Mouse (Mus musculus) brain, adult 2 months (tissue): ENCODE measurements around the gene Lrmp.
"Not testable (repeated sequence)": the region's sequence is repeated elsewhere in the genome, so short reads cannot be mapped to it uniquely, and the experiment has no call there.

Experiments
- DNase-seq: peaks from one replicate; pipeline ENCODE4 v3.0.0; 2011; ENCODE audit warnings: low read depth, low spot score

Lrmp gene

GRCm38 (mm10) chr6:145104241-145104939, 11.1 kb upstream of the Lrmp start:
- no peak for DNase-seq

GRCm38 (mm10) chr6:145105439-145105838, 10.0 kb upstream of the Lrmp start:
- DNase-seq, result no peak

- no peak for DNase-seq
These were observed 9.2 kb upstream of the Lrmp start for GRCm38 (mm10) chr6:145106163-145106842.

GRCm38 (mm10) chr6:145110786-145111185, 4.7 kb upstream of the Lrmp start:
- no peak for DNase-seq

GRCm38 (mm10) chr6:145112865-145113264, 2.6 kb upstream of the Lrmp start:
- no peak for DNase-seq

GRCm38 (mm10) chr6:145114561-145114960, 892 bp upstream of the Lrmp start:
- DNase-seq, result no peak

- no peak for DNase-seq
These were observed 732 bp downstream of the Lrmp start for GRCm38 (mm10) chr6:145116098-145116672.

- DNase-seq, result no peak
These were observed 4.6 kb downstream of the Lrmp start for GRCm38 (mm10) chr6:145120086-145120485.

GRCm38 (mm10) chr6:145120787-145121589, 5.5 kb downstream of the Lrmp start:
- peak; percentile 63 for DNase-seq

GRCm38 (mm10) chr6:145121590-145122420, 6.4 kb downstream of the Lrmp start:
- peak; percentile 18 for DNase-seq

- peak; percentile 12 for DNase-seq
These were observed 7.1 kb downstream of the Lrmp start for GRCm38 (mm10) chr6:145122423-145123059.

- no peak for DNase-seq
These were observed 7.9 kb downstream of the Lrmp start for GRCm38 (mm10) chr6:145123136-145124060.

GRCm38 (mm10) chr6:145124621-145125020, 9.2 kb downstream of the Lrmp start:
- no peak for DNase-seq

- DNase-seq, result no peak
These were observed 10.2 kb downstream of the Lrmp start for GRCm38 (mm10) chr6:145125591-145126113.

GRCm38 (mm10) chr6:145127652-145128051, 12.2 kb downstream of the Lrmp start:
- no peak for DNase-seq

- DNase-seq, result no peak
These were observed 14.1 kb downstream of the Lrmp start for GRCm38 (mm10) chr6:145129563-145129962.

GRCm38 (mm10) chr6:145131991-145132390, 16.5 kb downstream of the Lrmp start:
- DNase-seq, result no peak

- DNase-seq, result not testable (repeated sequence)
These were observed 17.5 kb downstream of the Lrmp start for GRCm38 (mm10) chr6:145132969-145133368.

GRCm38 (mm10) chr6:145135295-145135694, 19.8 kb downstream of the Lrmp start:
- DNase-seq, result no peak
